Mouse (Mus musculus): ENCODE measurements around the gene Uroc1. TPM values are rescaled to one million over a fixed set of nuclear protein-coding genes. Genes with fewer than 3 reads are reported as not detected.

The Uroc1 gene
- polyA plus RNA-seq, 1 experiment, result not detected

DNA sequence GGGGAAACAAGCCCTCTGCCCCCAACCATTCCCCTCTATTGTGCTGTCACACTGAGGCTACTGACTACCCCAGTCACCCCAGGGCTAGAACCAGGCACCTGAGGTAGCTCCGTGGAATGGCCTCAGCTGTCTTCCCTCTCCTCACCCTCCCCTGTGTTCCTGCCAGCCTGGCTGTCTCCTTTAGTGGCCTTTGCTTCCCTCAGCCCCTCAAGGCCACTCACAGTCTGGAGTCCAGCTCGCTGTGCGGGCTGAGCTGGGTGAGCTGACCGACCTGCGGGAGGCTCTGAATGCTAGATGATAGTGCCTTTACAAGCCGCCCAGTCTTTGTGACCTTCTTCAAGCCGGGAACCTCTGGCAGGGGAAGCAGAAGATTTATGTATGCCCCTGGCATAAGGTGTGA is 78.8 kb downstream of the Uroc1 start:
- Histone ChIP-seq H3K4me1 (ENCODE audit: control insufficient read depth, insufficient read depth, low read length) (no peaks in the 10 kb centered on the region), H3K4me3 (ENCODE audit: insufficient read depth, low read length) (no peak overlapping the region), H3K27ac (ENCODE audit: insufficient read depth, low read length) (no peak overlapping the region)
- TF ChIP-seq CTCF (IDR thresholded peaks at IDR 0.05; ENCODE audit: borderline replicate concordance, insufficient read depth, low read length) (no peak), POLR2A (IDR thresholded peaks at IDR 0.05; ENCODE audit: low read depth, low read length) (no peak)

Other genes starting within 250 kb of the Uroc1 start
- gene Vmn1r50, start 231.9 kb upstream of the Uroc1 start, polyA plus RNA-seq (2011; ENCODE audit: insufficient read length, low read depth, missing spikeins), result not detected in 2 replicates
- gene Vmn1r51, start 210.7 kb upstream of the Uroc1 start, polyA plus RNA-seq (2011; ENCODE audit: insufficient read length, low read depth, missing spikeins), result not detected in 2 replicates
- not detected in 2 replicates for gene Vmn1r52, start 158.5 kb upstream of the Uroc1 start, polyA plus RNA-seq (2011; ENCODE audit: insufficient read length, low read depth, missing spikeins)
- gene V1ra8, start 130.5 kb upstream of the Uroc1 start, polyA plus RNA-seq (2011; ENCODE audit: insufficient read length, low read depth, missing spikeins), result not detected in 2 replicates
- not detected in 2 replicates for gene Vmn1r53, start 108.8 kb upstream of the Uroc1 start, polyA plus RNA-seq (2011; ENCODE audit: insufficient read length, low read depth, missing spikeins)
- not detected in 2 replicates for gene Vmn1r54, start 87.0 kb upstream of the Uroc1 start, polyA plus RNA-seq (2011; ENCODE audit: insufficient read length, low read depth, missing spikeins)
- gene BC048671, start 32.1 kb upstream of the Uroc1 start, polyA plus RNA-seq (2011; ENCODE audit: insufficient read length, low read depth, missing spikeins), result not detected in 2 replicates
- not detected in 2 replicates for gene Chst13, start 8.1 kb upstream of the Uroc1 start, polyA plus RNA-seq (2011; ENCODE audit: insufficient read length, low read depth, missing spikeins)
- gene Zxdc, start 36.2 kb downstream of the Uroc1 start, polyA plus RNA-seq (2011; ENCODE audit: insufficient read length, low read depth, missing spikeins), result 14.2 and 14.7 TPM in 2 replicates
- gene Cfap100, start 95.5 kb downstream of the Uroc1 start, polyA plus RNA-seq (2011; ENCODE audit: insufficient read length, low read depth, missing spikeins), result 0.95 and 3.1 TPM in 2 replicates
- gene Klf15, start 129.3 kb downstream of the Uroc1 start, polyA plus RNA-seq (2011; ENCODE audit: insufficient read length, low read depth, missing spikeins), result 1.1 and 1.8 TPM in 2 replicates
- 3.1 and 4.0 TPM in 2 replicates for gene Aldh1l1, start 153.1 kb downstream of the Uroc1 start, polyA plus RNA-seq (2011; ENCODE audit: insufficient read length, low read depth, missing spikeins)